Mouse (Mus musculus) ES-Bruce4 (cell line): ENCODE measurements at regions not wholly inside any gene's neighbourhood (a gene's known extent, or its start where the extent isn't known, plus 50 kb on each side); places are given as distances from the start of the nearest gene placed in this dataset.

Experiments
- CTCF ChIP-seq: IDR thresholded peaks from one replicate; pipeline ENCODE4 v1.8.1; 2011; ENCODE audit warnings: low read depth, low read length
- EP300 ChIP-seq: IDR thresholded peaks from 2 replicates; pipeline ENCODE4 v1.6.1; 2011; ENCODE audit warnings: low read depth, low read length; ENCODE audit not compliant: insufficient read depth

DNA sequence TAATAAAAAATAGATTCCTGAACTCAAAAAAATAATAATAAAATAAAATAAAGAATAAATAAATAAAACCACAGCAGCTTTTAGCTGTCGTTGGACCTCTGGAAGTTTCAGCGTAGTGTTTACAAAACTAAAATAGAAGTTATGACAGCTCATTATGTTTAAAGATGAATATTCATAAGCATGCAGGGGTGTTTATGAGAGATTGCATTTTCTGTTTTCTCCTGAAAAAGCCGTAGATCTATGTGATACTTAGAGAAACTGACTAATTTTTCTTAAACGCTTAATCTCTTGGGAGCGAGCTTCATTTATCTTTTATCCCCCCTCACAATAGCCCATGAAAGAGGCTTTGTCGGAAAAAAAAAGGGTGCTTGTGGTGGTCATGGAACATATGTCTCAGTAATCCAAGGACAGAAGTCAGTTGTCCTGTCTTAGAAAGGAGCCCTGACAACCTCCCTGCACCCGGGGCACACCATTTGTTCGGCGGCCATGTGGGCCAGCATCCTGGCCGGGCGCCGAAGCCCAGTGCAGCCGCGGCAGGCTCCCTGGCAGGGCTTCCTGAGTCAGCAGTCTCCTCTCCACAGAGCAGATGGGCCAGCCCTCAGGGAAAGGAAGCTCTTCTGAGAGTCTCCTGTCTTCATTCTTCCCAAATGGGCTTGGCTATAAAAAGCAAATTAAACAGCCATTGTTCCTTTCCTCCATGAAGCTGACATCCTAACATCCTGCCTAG is 568.2 kb upstream of the Gm10131 start:
- TF ChIP-seq EP300: no peak
- TF ChIP-seq CTCF: no peak
